15 mouse cellular contexts compared by ENCODE assay signal in the genomic region with DNA sequence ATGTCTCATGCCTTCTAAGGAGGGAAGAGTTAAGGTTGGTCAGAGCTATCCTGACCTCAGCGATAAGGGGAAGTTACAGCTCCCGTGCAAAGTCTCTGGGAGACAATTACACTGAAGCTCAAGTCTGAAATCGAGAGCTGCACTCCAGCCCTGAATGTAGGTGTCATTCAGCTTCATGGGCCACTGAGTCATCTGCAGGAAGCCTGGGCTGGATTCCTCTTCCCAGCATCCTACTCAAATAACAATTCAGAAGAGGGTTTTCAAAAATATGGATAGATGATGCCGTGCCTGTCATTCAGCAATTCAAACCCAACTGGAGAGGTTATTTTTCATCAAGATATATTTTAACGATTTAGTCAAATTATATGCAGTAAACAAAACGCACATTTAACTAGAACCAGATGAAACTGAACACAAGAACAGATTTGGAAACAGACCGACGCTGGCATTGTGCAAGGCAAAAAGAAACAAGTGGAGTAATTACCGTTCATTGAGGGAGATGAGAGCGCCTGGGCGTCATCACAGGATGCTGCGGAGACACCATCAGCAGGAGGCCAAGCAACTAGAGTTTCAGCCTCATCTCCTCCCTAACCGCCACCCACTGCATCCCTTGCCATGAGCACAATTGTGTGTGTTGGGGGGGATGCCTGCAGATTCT. TPM values are rescaled to one million over a fixed set of nuclear protein-coding genes. Genes with fewer than 3 reads are reported as not detected.
DNase-seq lines count a peak whose midpoint lies in the region; ATAC-seq and TF ChIP-seq lines count a peak whose summit lies in the region.
"Had no signal": no experiment of that assay in that cellular context is flagged by ENCODE, and none has a peak within 500 bp of the region (broad histone marks: within the 10 kb centered on the region; RNA-seq: fewer than 3 reads in every experiment).

No protein-coding gene starts in this region.

- H3K9me3 ChIP-seq in forebrain, embryonic 15.5 days = no peaks in the 10 kb centered on the region
- H3K9me3 ChIP-seq in forebrain, embryonic 11.5 days (ENCODE audit: control insufficient read depth, low read length) = no peaks in the 10 kb centered on the region
- H3K9me3 ChIP-seq in forebrain, embryonic 16.5 days (ENCODE audit: control insufficient read depth, low read length) = no peaks in the 10 kb centered on the region
- no peaks in the 10 kb centered on the region for H3K9me3 ChIP-seq in hindbrain, postnatal 0 days (ENCODE audit: low read length)
- H3K9me3 ChIP-seq: heart, embryonic 15.5 days; kidney, embryonic 15.5 days; limb, embryonic 12.5 days had no signal

- 53% methylated on average over 13 of the region's 13 CpGs for WGBS in forebrain, embryonic 15.5 days
- WGBS in forebrain, embryonic 11.5 days = 71% methylated on average over 13 of the region's 13 CpGs
- WGBS in forebrain, embryonic 16.5 days = 40% methylated on average over 13 of the region's 13 CpGs
- 57% methylated on average over 13 of the region's 13 CpGs for WGBS in hindbrain, postnatal 0 days

- no peak for TF ChIP-seq CTCF in hindbrain, postnatal 0 days (IDR thresholded peaks at IDR 0.05; ENCODE audit: low read depth)

- no peaks in the 10 kb centered on the region for H3K27me3 ChIP-seq in forebrain, embryonic 15.5 days
- no peaks in the 10 kb centered on the region for H3K27me3 ChIP-seq in forebrain, embryonic 11.5 days (ENCODE audit: control insufficient read depth, insufficient read depth, low read length)
- no peaks in the 10 kb centered on the region for H3K27me3 ChIP-seq in forebrain, embryonic 16.5 days (replicated peaks; ENCODE audit: control insufficient read depth, insufficient read depth, low read length)
- H3K27me3 ChIP-seq in hindbrain, postnatal 0 days (ENCODE audit: insufficient read depth, low read length) = no peaks in the 10 kb centered on the region
- H3K27me3 ChIP-seq: heart, embryonic 15.5 days; kidney, embryonic 15.5 days; limb, embryonic 12.5 days had no signal

- H3K27ac ChIP-seq in forebrain, embryonic 15.5 days (replicated peaks) = peak overlapping the region; percentile 29; the same call in 1 of the 2 replicates
- H3K27ac ChIP-seq in forebrain, embryonic 11.5 days (ENCODE audit: low read depth, low read length) = no peak overlapping the region
- H3K27ac ChIP-seq in forebrain, embryonic 16.5 days (ENCODE audit: low read length) = peak overlapping the region; percentile 55
- no peak overlapping the region for H3K27ac ChIP-seq in hindbrain, postnatal 0 days
- H3K27ac ChIP-seq: heart, embryonic 15.5 days; kidney, embryonic 15.5 days; limb, embryonic 12.5 days had no signal

- H3K9ac ChIP-seq in forebrain, embryonic 15.5 days (replicated peaks) = no peak overlapping the region
- no peak overlapping the region for H3K9ac ChIP-seq in forebrain, embryonic 11.5 days (ENCODE audit: low read length)
- no peak overlapping the region for H3K9ac ChIP-seq in forebrain, embryonic 16.5 days (replicated peaks; ENCODE audit: low read depth, low read length)
- H3K9ac ChIP-seq in hindbrain, postnatal 0 days (replicated peaks; ENCODE audit: low read length) = no peak overlapping the region
- H3K9ac ChIP-seq: heart, embryonic 15.5 days; kidney, embryonic 15.5 days; limb, embryonic 12.5 days had no signal

- H3K4me1 ChIP-seq in forebrain, embryonic 15.5 days = peaks cover 4% of the 10 kb centered on the region; the same call in 1 of the 2 replicates
- H3K4me1 ChIP-seq in forebrain, embryonic 11.5 days (replicated peaks; ENCODE audit: control insufficient read depth, insufficient read depth, low read length) = no peaks in the 10 kb centered on the region
- peaks cover 4% of the 10 kb centered on the region; the same call in 1 of the 2 replicates for H3K4me1 ChIP-seq in forebrain, embryonic 16.5 days (replicated peaks; ENCODE audit: control insufficient read depth, insufficient read depth, low read length)
- H3K4me1 ChIP-seq in hindbrain, postnatal 0 days (ENCODE audit: insufficient read depth, low read length) = no peaks in the 10 kb centered on the region
- H3K4me1 ChIP-seq: heart, embryonic 15.5 days; kidney, embryonic 15.5 days; limb, embryonic 12.5 days; megakaryocyte, embryonic 14.5 days had no signal

- no peaks in the 10 kb centered on the region for H3K36me3 ChIP-seq in forebrain, embryonic 15.5 days
- H3K36me3 ChIP-seq in forebrain, embryonic 11.5 days (ENCODE audit: control insufficient read depth, insufficient read depth, low read length) = no peaks in the 10 kb centered on the region
- H3K36me3 ChIP-seq in forebrain, embryonic 16.5 days (ENCODE audit: control insufficient read depth, insufficient read depth) = no peaks in the 10 kb centered on the region
- no peaks in the 10 kb centered on the region for H3K36me3 ChIP-seq in hindbrain, postnatal 0 days (ENCODE audit: insufficient read depth, low read length)
- H3K36me3 ChIP-seq: heart, embryonic 15.5 days; kidney, embryonic 15.5 days; limb, embryonic 12.5 days had no signal

- DNase-seq in forebrain, embryonic 11.5 days (ENCODE audit: low spot score) = no peak
- peak; percentile 35 to 58 for DNase-seq in left cerebral cortex, adult 18-20 months (ENCODE audit: low spot score in 2 of 2)
- peak; percentile 54 for DNase-seq in right cerebral cortex, postnatal 25 days
- no peak for DNase-seq in ovary, postnatal 36 days (ENCODE audit: low spot score)
- no peak for DNase-seq in thymus, adult 18-20 months
- no peak for DNase-seq in hindbrain, postnatal 0 days (ENCODE audit: low spot score)
- DNase-seq: cerebellum, adult 9-11 months; lung, adult 2 months had no signal

- peak; percentile 41; the same call in 1 of the 2 replicates for ATAC-seq in forebrain, embryonic 15.5 days (replicated peaks)
- no peak for ATAC-seq in forebrain, embryonic 11.5 days (replicated peaks; ENCODE audit: low FRiP score)
- ATAC-seq in forebrain, embryonic 16.5 days = peak; percentile 84
- ATAC-seq in hindbrain, postnatal 0 days = no peak

- H3K4me3 ChIP-seq in forebrain, embryonic 15.5 days = no peak overlapping the region
- no peak overlapping the region for H3K4me3 ChIP-seq in forebrain, embryonic 11.5 days (ENCODE audit: low read depth, low read length)
- H3K4me3 ChIP-seq in forebrain, embryonic 16.5 days (replicated peaks; ENCODE audit: low read length) = no peak overlapping the region
- no peak overlapping the region for H3K4me3 ChIP-seq in hindbrain, postnatal 0 days (ENCODE audit: low read length)
- H3K4me3 ChIP-seq: heart, embryonic 15.5 days; kidney, embryonic 15.5 days; limb, embryonic 12.5 days; megakaryocyte, embryonic 14.5 days had no signal

- H3K4me2 ChIP-seq in forebrain, embryonic 15.5 days (replicated peaks) = no peak overlapping the region
- H3K4me2 ChIP-seq in forebrain, embryonic 11.5 days (ENCODE audit: low read depth, low read length, severe bottlenecking) = no peak overlapping the region
- H3K4me2 ChIP-seq in forebrain, embryonic 16.5 days (ENCODE audit: low read length) = no peak overlapping the region
- H3K4me2 ChIP-seq in hindbrain, postnatal 0 days (ENCODE audit: low read depth, low read length) = no peak overlapping the region
- H3K4me2 ChIP-seq: heart, embryonic 15.5 days; kidney, embryonic 15.5 days; limb, embryonic 12.5 days had no signal

RNA-seq across cellular contexts. Expression of gene Cfap46, which starts 57.8 kb away (rescaled TPM):
- polyA plus RNA-seq in forebrain, embryonic 15.5 days (2015; fragmentation: Nextera tagmentation; extraction: Ambion mirVana) = 0.91 and 2.9 TPM in 2 replicates
- polyA plus RNA-seq in forebrain, embryonic 11.5 days (2014; fragmentation: Nextera tagmentation; extraction: Ambion mirVana) = 0.59 and 0.81 TPM in 2 replicates
- 1.8 and 1.9 TPM in 2 replicates for polyA plus RNA-seq in forebrain, embryonic 16.5 days (2015; fragmentation: Nextera tagmentation; extraction: Ambion mirVana)
- total RNA-seq in left cerebral cortex, adult 18-20 months (2021) = 1 to 10 TPM; 3.3 to 4.0 TPM
- 3.2 and 7.0 TPM in 2 replicates for total RNA-seq in hindbrain, postnatal 0 days (2014; rRNA removed)
- polyA plus RNA-seq in hindbrain, postnatal 0 days (2015; fragmentation: Nextera tagmentation; extraction: Ambion mirVana) = 3.5 TPM in 2 replicates
- total RNA-seq: granulocyte monocyte progenitor cell, adult 5-6 weeks had no signal

Comparison
In these comparisons a context has a peak if more than half of its experiments do, and no peak if none do; other contexts are left out.
1. ATAC-seq: peak in forebrain, embryonic 15.5 days (single experiment) and forebrain, embryonic 16.5 days (single experiment); none in forebrain, embryonic 11.5 days (single experiment) and hindbrain, postnatal 0 days (single experiment).
2. H3K27ac ChIP-seq: peak in forebrain, embryonic 15.5 days (single experiment) and forebrain, embryonic 16.5 days (single experiment); none in forebrain, embryonic 11.5 days (single experiment) and hindbrain, postnatal 0 days (single experiment).
3. DNase-seq: peak in left cerebral cortex, adult 18-20 months (2 of 2) and right cerebral cortex, postnatal 25 days (single experiment); none in forebrain, embryonic 11.5 days (single experiment), ovary, postnatal 36 days (single experiment), thymus, adult 18-20 months (0 of 2) and hindbrain, postnatal 0 days (single experiment).